Mouse (Mus musculus): ENCODE data around the gene Huwe1.

The Huwe1 gene

GRCm38 (mm10) chrX:151951181-151951580 lies 150.6 kb downstream of the Huwe1 start:
- no peak for DNase-seq (ENCODE audit: low spot score)
